Mouse (Mus musculus) megakaryocyte, adult 5-6 weeks (primary cell): Measurements from ENCODE around the gene Crnkl1. TPM values are rescaled to one million over a fixed set of nuclear protein-coding genes. Genes with fewer than 3 reads are reported as not detected.

ENCODE experiments used
- ATAC-seq: 2 replicates; pipeline ENCODE4 v1.8.0; 2016; ENCODE audit warnings: mild to moderate bottlenecking, inconsistent platforms; ENCODE audit not compliant: poor library complexity, severe bottlenecking
- total RNA-seq, 2 experiments: library from RNA; stranded (forward) in 1 of 2; stranded (reverse) in 1 of 2; fragments of 153-499, 151-499 nt in 1 of 2; fragments of 221-1000, 200-1000 nt in 1 of 2; gene quantifications; 2 replicates each; pipeline versions ENCODE4 v1.2.3 to v1.2.4; 2015 to 2017

Gene Crnkl1
- total RNA-seq, 2 experiments from 2014 or later = 34.4 to 69.6 TPM

DNA sequence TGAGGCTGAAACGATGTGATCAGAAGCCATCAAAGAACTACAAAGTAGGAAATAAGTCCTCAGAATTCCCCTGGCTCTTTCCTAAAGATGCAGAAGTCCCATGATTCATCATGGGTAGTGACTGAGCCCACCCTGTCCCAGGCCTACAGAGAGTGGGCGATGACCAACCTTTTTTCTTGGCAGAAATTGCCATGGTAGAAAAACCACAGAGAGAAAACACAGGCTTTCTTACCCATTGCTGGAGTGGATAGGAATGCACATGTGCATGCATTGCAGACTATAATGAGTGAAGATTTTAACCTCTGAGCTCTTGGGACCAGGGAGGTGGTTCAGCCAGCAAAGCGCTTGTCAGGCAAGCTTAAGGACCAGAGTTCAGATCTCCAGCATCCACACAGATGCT is 57.6 kb downstream of the Crnkl1 start:
- ATAC-seq = no peak

DNA sequence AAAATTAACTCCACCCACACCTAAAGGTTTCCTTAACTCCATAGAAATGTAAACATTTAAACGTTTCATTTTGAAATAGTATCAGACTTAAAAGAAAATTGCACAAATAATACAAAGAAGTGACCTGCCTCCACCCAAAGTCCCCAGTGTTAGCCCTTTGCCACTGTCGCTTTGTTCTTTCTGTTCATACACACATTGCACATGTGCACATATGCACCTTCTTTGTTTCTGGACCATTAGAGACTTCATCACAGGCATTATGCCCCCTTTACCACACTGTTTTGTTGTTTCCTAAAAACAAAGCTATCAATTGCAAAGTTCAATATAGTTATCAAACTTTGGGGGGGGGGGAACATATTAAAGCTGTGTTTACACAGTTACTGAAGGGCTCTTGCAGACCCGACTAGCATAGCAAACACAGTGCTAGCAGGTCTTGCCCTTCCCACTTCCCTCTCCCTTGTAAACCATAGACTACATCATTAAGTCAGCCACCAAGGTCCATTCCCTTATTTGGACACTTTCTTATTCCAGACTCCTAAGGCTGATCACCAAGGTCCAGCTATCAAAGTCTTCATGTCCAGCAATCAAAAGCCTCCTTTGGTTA is 59.8 kb downstream of the Crnkl1 start:
- ATAC-seq = no peak

DNA sequence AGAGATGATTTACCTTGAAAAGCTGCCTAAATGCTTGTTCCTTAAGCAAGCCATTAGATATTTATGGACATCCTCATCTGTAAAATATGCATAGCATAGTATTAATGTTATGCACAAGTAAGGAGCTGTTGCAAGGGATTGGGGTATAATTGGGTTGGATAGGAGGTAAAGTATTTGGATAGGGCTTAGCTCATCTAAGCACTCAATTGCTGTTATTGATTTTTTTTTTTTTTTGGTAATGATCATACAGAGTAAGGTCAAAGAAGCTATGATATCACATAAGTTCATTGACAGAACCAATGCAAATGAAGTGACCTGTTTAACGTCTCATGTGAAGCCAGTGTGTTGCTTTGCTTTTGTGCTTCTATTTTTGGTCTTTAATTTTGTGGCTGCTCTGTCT is 60.9 kb downstream of the Crnkl1 start:
- ATAC-seq = no peak

DNA sequence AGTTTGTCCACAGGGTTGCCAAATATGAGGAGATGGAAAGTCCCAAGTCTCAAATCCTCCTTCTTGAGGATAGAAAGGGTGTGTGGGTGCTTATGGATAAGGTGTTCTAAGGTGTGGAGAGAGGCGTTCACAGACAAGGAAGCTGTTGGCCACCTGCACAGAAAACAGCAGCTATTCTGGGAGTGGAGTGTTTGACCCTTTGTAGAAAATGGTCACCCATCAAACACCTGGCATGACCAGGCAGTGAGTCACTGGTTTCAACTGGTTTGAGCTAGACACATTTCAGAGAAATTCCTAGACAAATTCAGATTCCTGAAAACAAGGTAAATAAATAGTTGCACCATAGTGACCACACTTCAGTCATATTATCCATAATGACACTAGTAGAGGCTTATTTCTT is 62.7 kb downstream of the Crnkl1 start:
- ATAC-seq = no peak

DNA sequence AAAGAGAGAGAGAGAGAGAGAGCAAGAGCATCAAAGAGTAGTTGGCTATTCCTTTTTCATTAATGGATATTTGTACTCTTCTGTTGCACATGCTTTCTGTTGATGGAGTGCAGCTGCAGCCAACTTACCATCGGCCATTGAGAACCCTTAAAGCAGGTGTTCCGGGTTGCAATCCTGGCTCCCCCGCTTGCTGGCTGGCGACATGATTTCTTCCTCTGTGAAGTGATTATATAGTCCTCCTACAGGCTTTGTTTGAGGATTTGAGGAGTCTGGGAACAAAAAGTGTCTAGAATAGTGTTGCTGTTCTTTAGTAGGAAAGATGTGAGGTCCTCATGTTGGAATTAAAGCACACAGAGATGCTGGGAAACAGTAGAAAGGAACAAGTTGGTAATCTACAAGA is 63.5 kb downstream of the Crnkl1 start:
- no peak for ATAC-seq

Other genes with a start within 250 kb of the Crnkl1 start
- gene Naa20, start 32.9 kb downstream of the Crnkl1 start, total RNA-seq (2015) = 63.9 and 90.0 TPM in 2 replicates
- gene Naa20, start 32.9 kb downstream of the Crnkl1 start, total RNA-seq (2017) = 57.8 and 62.5 TPM in 2 replicates
- gene Cfap61, start 230 bp downstream of the Crnkl1 start, total RNA-seq (2015) = 0.07 TPM in 1 of 2 replicates, not detected in the other
- gene Cfap61, start 230 bp downstream of the Crnkl1 start, total RNA-seq (2017) = 0.24 and 0.44 TPM in 2 replicates